Mouse (Mus musculus) cerebellum, adult 2 months (tissue): Measurements from ENCODE around the gene Lamb2. TPM values are rescaled to one million over a fixed set of nuclear protein-coding genes. Genes with fewer than 3 reads are reported as not detected.

Experiments
- DNase-seq, 2 experiments: peaks; one replicate each; pipeline ENCODE4 v3.0.0; 2021
- H3K27ac ChIP-seq: fragments of 200-500 bp; 2 replicates; pipeline ENCODE4 v1.5.1; 2012; ENCODE audit warnings: low read length, control low read depth, inconsistent platforms; ENCODE audit not compliant: insufficient read depth
- H3K27me3 ChIP-seq: fragments of 200-500 bp; 2 replicates; pipeline ENCODE4 v1.6.1; 2012; ENCODE audit warnings: inconsistent platforms, mild to moderate bottlenecking, low read length, moderate library complexity; ENCODE audit not compliant: control insufficient read depth, insufficient read depth
- H3K4me1 ChIP-seq: fragments of 200-500 bp; 2 replicates; pipeline ENCODE4 v1.6.1; 2011; ENCODE audit warnings: low read length; ENCODE audit not compliant: control insufficient read depth, insufficient read depth
- H3K4me3 ChIP-seq: fragments of 200-500 bp; replicated peaks from 2 replicates; pipeline ENCODE3; 2011; ENCODE audit warnings: mild to moderate bottlenecking, low read depth, low read length, control low read depth; ENCODE audit not compliant: insufficient read depth
- CTCF ChIP-seq: fragments of 200-500 bp; IDR thresholded peaks from 2 replicates; pipeline ENCODE4 v1.5.1; 2011; ENCODE audit warnings: low read depth, mild to moderate bottlenecking, control low read depth, low read length, moderate library complexity, borderline replicate concordance; ENCODE audit not compliant: insufficient read depth
- POLR2A ChIP-seq: fragments of 200-500 bp; IDR thresholded peaks from 2 replicates; pipeline ENCODE4 v1.6.1; 2011; ENCODE audit warnings: low read length, control low read depth, borderline replicate concordance; ENCODE audit not compliant: insufficient read depth
- WGBS: fragments of 180-500 bp; shearing (Covaris S2); methylation state at CpG from one replicate; pipeline ENCODE4 v1.1.7; 2018; 5-methylcytosine and 5-hydroxymethylcytosine counted together
- polyA plus RNA-seq: library from polyadenylated mRNA; depleted of rRNA; stranded (reverse); fragments of >200 nt; gene quantifications from 2 replicates; pipeline ENCODE4 v1.2.3, GENCODE M21; 2012; rRNA removed

Gene Lamb2
- 31.0 and 34.2 TPM in 2 replicates for polyA plus RNA-seq

- Histone ChIP-seq H3K27ac (no peak within 1 kb of the TSS), H3K4me3 (peak within 1 kb of the TSS; percentile 35), H3K27me3 (no peaks in the 10 kb centered on the region), H3K4me1 (no peaks in the 10 kb centered on the region)
- WGBS = 40% methylated on average over 10 of the region's 10 CpGs
- no peak for TF ChIP-seq POLR2A
- TF ChIP-seq CTCF = no peak
- DNase-seq = no peak
Observed at GRCm38 (mm10) chr9:108479721-108480351, at the start of gene Lamb2. Gene Lamb2, plus strand, starts transcription at chr9:108479736.

DNA sequence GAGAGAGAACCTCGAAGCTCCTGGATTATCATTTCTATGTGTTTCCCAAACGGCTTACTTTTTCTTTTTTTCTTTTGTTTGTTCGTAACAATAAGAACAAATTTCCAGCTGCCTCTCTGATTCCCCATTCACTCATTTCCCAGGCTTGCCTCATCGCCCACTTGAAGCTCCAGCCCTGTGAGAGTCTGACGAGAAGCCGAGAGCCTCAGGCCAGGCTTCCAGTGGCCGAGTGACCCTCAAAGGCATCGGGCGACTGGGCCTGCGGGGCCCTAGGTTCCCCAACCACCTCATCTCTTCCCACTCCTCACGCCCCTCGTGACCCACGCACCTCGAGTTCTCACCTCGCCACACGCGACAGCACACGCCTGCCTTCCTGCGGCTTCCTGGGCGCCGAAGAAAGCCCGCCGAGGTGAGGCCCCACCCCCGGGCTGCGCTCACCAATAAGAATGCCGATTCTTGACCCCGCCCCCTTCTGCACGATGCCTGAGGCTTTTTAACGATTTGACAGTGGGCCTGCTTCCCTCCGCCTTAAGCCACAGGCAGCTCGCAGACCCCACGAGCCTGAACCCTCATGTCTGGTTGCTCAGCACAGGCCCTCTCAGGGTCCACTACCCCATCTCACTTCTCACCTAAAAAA is 48.0 kb upstream of the Lamb2 start:
- H3K27ac ChIP-seq = no peak overlapping the region
- H3K27me3 ChIP-seq = no peaks in the 10 kb centered on the region
- WGBS = 55% methylated on average over 32 of the region's 32 CpGs
- DNase-seq = no peak
- H3K4me3 ChIP-seq = no peak overlapping the region
- TF ChIP-seq CTCF = no peak
- no peak for TF ChIP-seq POLR2A
- no peaks in the 10 kb centered on the region for H3K4me1 ChIP-seq

- Histone ChIP-seq H3K27ac (no peak within 1 kb of the TSS), H3K4me1 (no peaks in the 10 kb centered on the region), H3K27me3 (no peaks in the 10 kb centered on the region), H3K4me3 (no peak within 1 kb of the TSS)
- TF ChIP-seq POLR2A (no peak), CTCF (no peak)
- 28% methylated on average over 3 of the region's 3 CpGs for WGBS
- DNase-seq = no peak
Observed at GRCm38 (mm10) chr9:108436182-108436581, 43.4 kb upstream of the Lamb2 start, which contains the start of gene BC048562. Gene BC048562, plus strand, starts transcription at chr9:108436482.

DNA sequence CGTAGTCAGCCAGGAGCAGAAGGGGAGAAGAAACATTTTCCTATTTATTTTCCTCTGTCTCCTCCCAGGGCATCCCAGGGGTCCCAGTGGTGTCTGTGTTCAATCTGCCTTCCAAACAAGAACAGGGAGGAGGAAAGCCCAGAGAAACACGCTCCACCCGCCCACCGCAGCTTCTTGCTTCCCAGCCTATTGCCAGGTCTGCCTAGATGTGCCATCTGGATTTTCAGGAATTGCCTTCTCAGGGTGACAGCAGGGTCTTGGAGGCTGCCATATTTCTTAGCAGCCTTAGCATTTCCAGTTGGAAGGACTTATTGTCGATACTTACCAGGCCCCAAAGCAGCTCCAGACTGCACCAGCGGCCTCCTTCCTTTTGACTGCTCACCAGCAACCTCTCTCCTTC is 40.4 kb upstream of the Lamb2 start:
- no peak overlapping the region for H3K27ac ChIP-seq
- TF ChIP-seq CTCF (no peak), POLR2A (no peak)
- H3K27me3 ChIP-seq = no peaks in the 10 kb centered on the region
- DNase-seq = no peak
- 37% methylated on average over 6 of the region's 6 CpGs for WGBS
- no peaks in the 10 kb centered on the region for H3K4me1 ChIP-seq
- no peak overlapping the region for H3K4me3 ChIP-seq

DNA sequence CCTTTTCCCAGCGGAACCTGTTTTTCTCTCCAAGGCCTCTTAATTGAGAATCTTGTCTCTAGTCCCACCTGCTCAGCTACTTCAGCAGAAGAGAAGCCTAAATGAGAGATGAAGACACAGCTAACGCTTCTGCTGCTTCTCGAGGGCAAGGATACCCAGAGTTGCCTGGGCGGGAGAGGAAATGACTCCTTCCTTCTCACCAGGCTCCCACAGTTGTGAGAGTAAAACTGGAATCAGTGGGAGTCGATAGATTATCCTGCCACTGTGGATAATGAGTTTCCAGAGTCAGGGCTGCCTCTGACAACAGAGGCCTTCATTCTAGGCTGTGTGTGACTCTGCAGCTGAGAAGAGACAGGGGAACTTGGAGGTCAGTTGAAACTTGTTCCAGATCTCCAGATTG is 39.1 kb upstream of the Lamb2 start:
- WGBS = 82% methylated on average over 5 of the region's 5 CpGs
- H3K4me3 ChIP-seq = no peak overlapping the region
- no peak for DNase-seq
- no peaks in the 10 kb centered on the region for H3K4me1 ChIP-seq
- TF ChIP-seq CTCF (no peak), POLR2A (no peak)
- H3K27me3 ChIP-seq = no peaks in the 10 kb centered on the region
- no peak overlapping the region for H3K27ac ChIP-seq

GRCm38 (mm10) chr9:108441236-108441919 is 38.2 kb upstream of the Lamb2 start:
- no peaks in the 10 kb centered on the region for H3K27me3 ChIP-seq
- no peak overlapping the region for H3K4me3 ChIP-seq
- TF ChIP-seq POLR2A (no peak), CTCF (no peak)
- WGBS = 22% methylated on average over 11 of the region's 11 CpGs
- peak in 1 of 2 experiments; percentile 49 for DNase-seq
- no peaks in the 10 kb centered on the region for H3K4me1 ChIP-seq
- H3K27ac ChIP-seq = no peak overlapping the region

DNA sequence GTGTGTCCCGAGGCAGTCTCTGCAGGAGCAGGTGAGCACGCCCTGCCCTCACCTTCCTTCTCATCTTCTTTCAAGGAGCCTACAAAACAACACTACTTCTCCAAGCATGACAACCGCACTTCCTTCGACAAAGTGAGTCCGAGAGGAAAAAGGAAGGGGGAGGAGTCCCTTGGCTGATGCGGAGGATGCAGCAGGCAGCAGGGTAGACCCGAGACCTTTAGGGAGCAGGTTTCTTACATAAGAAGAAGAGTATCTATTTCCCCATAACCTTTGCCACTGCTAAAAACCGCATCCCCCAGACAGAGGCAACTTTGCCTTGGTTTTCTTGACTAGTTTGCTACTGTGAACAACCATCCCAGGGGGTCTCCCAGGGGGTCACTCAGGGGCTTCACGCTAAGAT is 34.4 kb upstream of the Lamb2 start:
- H3K27ac ChIP-seq = no peak overlapping the region
- peaks cover 4% of the 10 kb centered on the region for H3K4me1 ChIP-seq
- DNase-seq = no peak
- no peaks in the 10 kb centered on the region for H3K27me3 ChIP-seq
- H3K4me3 ChIP-seq = no peak overlapping the region
- WGBS = 78% methylated on average over 9 of the region's 9 CpGs
- TF ChIP-seq CTCF (no peak), POLR2A (no peak)
